ENCODE assay signal across 8 mouse cellular contexts in genomic region chr5:88587211-88587934, GRCm38 (mm10). TPM values are rescaled to one million over a fixed set of nuclear protein-coding genes. Genes with fewer than 3 reads are reported as not detected.
DNase-seq lines count a peak whose midpoint lies in the region; ATAC-seq and TF ChIP-seq lines count a peak whose summit lies in the region.

No protein-coding gene starts in this region.

- intact Hi-C loops in left cerebral cortex, adult 2 months (cut with DNase I) = loop anchor here (5.0 kb wide), 1 partner anchor 35 kb away; the partner anchor contains the start of gene Utp3

- 42% methylated on average over 13 of the region's 13 CpGs for WGBS in forebrain, embryonic 12.5 days
- WGBS in hindbrain, postnatal 0 days = 14% methylated on average over 13 of the region's 13 CpGs
- WGBS in liver, embryonic 14.5 days (ENCODE audit: insufficient replicate concordance) = 48% methylated on average over 13 of the region's 13 CpGs

- H3K27ac ChIP-seq in left cerebral cortex, adult 2 months = no peak overlapping the region
- peak overlapping the region; percentile 69 for H3K27ac ChIP-seq in forebrain, embryonic 12.5 days
- H3K27ac ChIP-seq in hindbrain, postnatal 0 days = no peak overlapping the region
- no peak overlapping the region for H3K27ac ChIP-seq in liver, embryonic 14.5 days

- H3K4me2 ChIP-seq in forebrain, embryonic 12.5 days = peak overlapping the region; percentile 69
- H3K4me2 ChIP-seq in hindbrain, postnatal 0 days (ENCODE audit: low read depth, low read length) = peak overlapping the region; percentile 71
- H3K4me2 ChIP-seq in liver, embryonic 14.5 days (ENCODE audit: low read depth) = peak overlapping the region; percentile 28

- H3K4me3 ChIP-seq in left cerebral cortex, adult 2 months = peak overlapping the region; percentile 66
- H3K4me3 ChIP-seq in forebrain, embryonic 12.5 days (replicated peaks) = peak overlapping the region; percentile 58
- H3K4me3 ChIP-seq in hindbrain, postnatal 0 days (ENCODE audit: low read length) = peak overlapping the region; percentile 66
- no peak overlapping the region for H3K4me3 ChIP-seq in liver, embryonic 14.5 days (ENCODE audit: insufficient read depth in 1 of 2, low read depth in 2 of 2, low read length in 2 of 2)

- no peaks in the 10 kb centered on the region for H3K27me3 ChIP-seq in forebrain, embryonic 12.5 days
- H3K27me3 ChIP-seq in hindbrain, postnatal 0 days (ENCODE audit: insufficient read depth, low read length) = no peaks in the 10 kb centered on the region
- H3K27me3 ChIP-seq in liver, embryonic 14.5 days (ENCODE audit: control insufficient read depth, insufficient read depth, low read length) = no peaks in the 10 kb centered on the region

- no peak for TF ChIP-seq EP300 in liver, embryonic 14.5 days (IDR thresholded peaks at IDR 0.05; ENCODE audit: low read depth)

- no peaks in the 10 kb centered on the region for H3K9me3 ChIP-seq in forebrain, embryonic 12.5 days
- no peaks in the 10 kb centered on the region for H3K9me3 ChIP-seq in hindbrain, postnatal 0 days (ENCODE audit: low read length)
- no peaks in the 10 kb centered on the region for H3K9me3 ChIP-seq in liver, embryonic 14.5 days (ENCODE audit: control insufficient read depth, low read length)

- TF ChIP-seq CTCF in left cerebral cortex, adult 2 months (IDR thresholded peaks at IDR 0.05) = no peak
- no peak; the same call in 1 of the 2 replicates for TF ChIP-seq CTCF in hindbrain, postnatal 0 days (IDR thresholded peaks at IDR 0.05; ENCODE audit: low read depth)
- TF ChIP-seq CTCF in liver, embryonic 14.5 days (IDR thresholded peaks at IDR 0.05; ENCODE audit: low read depth) = no peak

- H3K9ac ChIP-seq in forebrain, embryonic 12.5 days = peak overlapping the region; percentile 49
- H3K9ac ChIP-seq in hindbrain, postnatal 0 days (replicated peaks; ENCODE audit: low read length) = peak overlapping the region; percentile 72
- H3K9ac ChIP-seq in liver, embryonic 14.5 days (replicated peaks) = no peak overlapping the region

- H3K36me3 ChIP-seq in forebrain, embryonic 12.5 days (replicated peaks) = peaks cover 9% of the 10 kb centered on the region
- no peaks in the 10 kb centered on the region for H3K36me3 ChIP-seq in hindbrain, postnatal 0 days (ENCODE audit: insufficient read depth, low read length)
- H3K36me3 ChIP-seq in liver, embryonic 14.5 days (replicated peaks; ENCODE audit: control insufficient read depth, insufficient read depth, low read depth) = no peaks in the 10 kb centered on the region

- no peak for DNase-seq in left cerebral cortex, adult 2 months (ENCODE audit: extremely low spot score in 1 of 2, low spot score in 2 of 2)
- DNase-seq in left cerebral cortex, adult 11 months (ENCODE audit: low spot score) = no peak
- peak; percentile 58 for DNase-seq in hindbrain, postnatal 0 days (ENCODE audit: low spot score)
- peak in 1 of 3 experiments; percentile 35 for DNase-seq in liver, embryonic 14.5 days (ENCODE audit: low read depth in 3 of 3, low spot score in 3 of 3)
- DNase-seq in retina, embryonic 14.5 days (ENCODE audit: low spot score) = peak; percentile 47
- DNase-seq in thymus, postnatal 36 days = no peak
- no peak for DNase-seq in T-cell, adult 2 months (ENCODE audit: low spot score)

- H3K4me1 ChIP-seq in forebrain, embryonic 12.5 days = peaks cover 42% of the 10 kb centered on the region
- H3K4me1 ChIP-seq in hindbrain, postnatal 0 days (ENCODE audit: insufficient read depth, low read length) = peaks cover 29% of the 10 kb centered on the region
- peaks cover 2 to 8% of the 10 kb centered on the region in 2 experiments; a peak in 2 of 4 replicates for H3K4me1 ChIP-seq in liver, embryonic 14.5 days (replicated peaks; ENCODE audit: control insufficient read depth in 2 of 2, insufficient read depth in 2 of 2, low read length in 1 of 2)

- ATAC-seq in forebrain, embryonic 12.5 days (ENCODE audit: low FRiP score) = peak; percentile 34
- ATAC-seq in hindbrain, postnatal 0 days = 0 out of 2 replicates have a peak, but pooled peaks have one; percentile 7
- peak; percentile 78 for ATAC-seq in liver, embryonic 14.5 days (ENCODE audit: insufficient read depth)

RNA-seq across cellular contexts. Expression of gene Rufy3, which starts 22.5 kb away (rescaled TPM):
- total RNA-seq in left cerebral cortex, adult 2 months (2021) = 100 to 1,000 TPM; 175 to 181 TPM
- polyA plus RNA-seq in forebrain, embryonic 12.5 days (2016; fragmentation: Nextera tagmentation; extraction: Ambion mirVana) = 166 and 178 TPM in 2 replicates
- 169 and 191 TPM in 2 replicates for total RNA-seq in hindbrain, postnatal 0 days (2014; rRNA removed)
- 197 and 210 TPM in 2 replicates for polyA plus RNA-seq in hindbrain, postnatal 0 days (2015; fragmentation: Nextera tagmentation; extraction: Ambion mirVana)
- 2.8 and 4.1 TPM in 2 replicates for polyA plus RNA-seq in liver, embryonic 14.5 days (2012; rRNA removed)
- 2.9 and 3.5 TPM in 2 replicates for polyA plus RNA-seq in liver, embryonic 14.5 days (2014; fragmentation: Nextera tagmentation; extraction: Ambion mirVana)

RNA-seq across cellular contexts. Expression of gene Utp3, which starts 33.1 kb away (rescaled TPM):
- 10 to 100 TPM; 25.8 to 31.5 TPM for total RNA-seq in left cerebral cortex, adult 2 months (2021)
- 65.0 and 68.5 TPM in 2 replicates for polyA plus RNA-seq in forebrain, embryonic 12.5 days (2016; fragmentation: Nextera tagmentation; extraction: Ambion mirVana)
- 8.5 and 11.3 TPM in 2 replicates for total RNA-seq in hindbrain, postnatal 0 days (2014; rRNA removed)
- polyA plus RNA-seq in hindbrain, postnatal 0 days (2015; fragmentation: Nextera tagmentation; extraction: Ambion mirVana) = 51.8 and 55.5 TPM in 2 replicates
- polyA plus RNA-seq in liver, embryonic 14.5 days (2012; rRNA removed) = 10.1 and 24.6 TPM in 2 replicates
- polyA plus RNA-seq in liver, embryonic 14.5 days (2014; fragmentation: Nextera tagmentation; extraction: Ambion mirVana) = 25.5 and 27.2 TPM in 2 replicates

RNA-seq across cellular contexts. Expression of gene Jchain, which starts 59.7 kb away (rescaled TPM):
- total RNA-seq in left cerebral cortex, adult 2 months (2021) = under 1 TPM; 0.47 to 0.66 TPM
- 0.31 and 0.56 TPM in 2 replicates for polyA plus RNA-seq in forebrain, embryonic 12.5 days (2016; fragmentation: Nextera tagmentation; extraction: Ambion mirVana)
- 0.36 and 0.99 TPM in 2 replicates for total RNA-seq in hindbrain, postnatal 0 days (2014; rRNA removed)
- polyA plus RNA-seq in hindbrain, postnatal 0 days (2015; fragmentation: Nextera tagmentation; extraction: Ambion mirVana) = 0.29 and 0.45 TPM in 2 replicates
- 0.11 TPM in 1 of 2 replicates, not detected in the other for polyA plus RNA-seq in liver, embryonic 14.5 days (2012; rRNA removed)
- polyA plus RNA-seq in liver, embryonic 14.5 days (2014; fragmentation: Nextera tagmentation; extraction: Ambion mirVana) = not detected in 2 replicates

Comparison
In these comparisons a context has a peak if more than half of its experiments do, and no peak if none do; other contexts are left out.
1. DNase-seq: peak in hindbrain, postnatal 0 days (single experiment) and retina, embryonic 14.5 days (single experiment); none in left cerebral cortex, adult 2 months (0 of 2), left cerebral cortex, adult 11 months (single experiment), thymus, postnatal 36 days (0 of 2) and T-cell, adult 2 months (single experiment).
2. H3K4me3 ChIP-seq: peak in left cerebral cortex, adult 2 months (single experiment), forebrain, embryonic 12.5 days (single experiment) and hindbrain, postnatal 0 days (single experiment); none in liver, embryonic 14.5 days (0 of 2).
3. ATAC-seq: peak in every context shown above with its lines; median percentile 78 in liver, embryonic 14.5 days; 34 in forebrain, embryonic 12.5 days; 7 in hindbrain, postnatal 0 days.
4. RNA of gene Rufy3, which starts 22.5 kb away (polyA plus RNA-seq): 197 to 210 TPM in hindbrain, postnatal 0 days and 166 to 178 TPM in forebrain, embryonic 12.5 days; 2.8 to 4.1 TPM in liver, embryonic 14.5 days; every median in the first group is over 10 times any median in the second.
5. Peak in every context shown above with its lines, with median percentiles within 50 percentile points of each other: H3K4me2 ChIP-seq.